Mouse (Mus musculus) CH12.LX (cell line): ENCODE measurements around the gene Pelo.

ENCODE experiments used
- CHD1 ChIP-seq: IDR thresholded peaks from 2 replicates; pipeline ENCODE4 v1.6.1; 2012; ENCODE audit warnings: low read depth, low read length, improper control_type of control experiment, inconsistent platforms
- EP300 ChIP-seq: IDR thresholded peaks from 2 replicates; pipeline ENCODE4 v1.6.1; 2011; ENCODE audit warnings: low read length, improper control_type of control experiment
- GABPA ChIP-seq: IDR thresholded peaks from 2 replicates; pipeline ENCODE4 v1.6.1; 2012; ENCODE audit warnings: low read depth, low read length, improper control_type of control experiment, inconsistent platforms; ENCODE audit not compliant: insufficient replicate concordance
- MAX ChIP-seq: IDR thresholded peaks from 2 replicates; pipeline ENCODE4 v1.6.1; 2011; ENCODE audit warnings: low read length, improper control_type of control experiment
- MXI1 ChIP-seq: IDR thresholded peaks from 2 replicates; pipeline ENCODE4 v1.6.1; 2011; ENCODE audit warnings: mild to moderate bottlenecking, low read depth, low read length, improper control_type of control experiment
- POLR2A ChIP-seq: IDR thresholded peaks from 2 replicates; pipeline ENCODE4 v1.6.1; 2011; ENCODE audit warnings: low read depth, mild to moderate bottlenecking, improper control_type of control experiment, low read length
- RAD21 ChIP-seq: IDR thresholded peaks from 2 replicates; pipeline ENCODE4 v1.6.1; 2011; ENCODE audit warnings: low read depth, mild to moderate bottlenecking, low read length, improper control_type of control experiment, moderate library complexity
- UBTF ChIP-seq: IDR thresholded peaks from 2 replicates; pipeline ENCODE4 v1.6.1; 2012; ENCODE audit warnings: low read depth, mild to moderate bottlenecking, inconsistent platforms, low read length, improper control_type of control experiment, moderate library complexity
- ZC3H11A ChIP-seq: IDR thresholded peaks from 2 replicates; pipeline ENCODE4 v1.6.1; 2012; ENCODE audit warnings: low read depth, mild to moderate bottlenecking, inconsistent platforms, low read length, improper control_type of control experiment

DNA sequence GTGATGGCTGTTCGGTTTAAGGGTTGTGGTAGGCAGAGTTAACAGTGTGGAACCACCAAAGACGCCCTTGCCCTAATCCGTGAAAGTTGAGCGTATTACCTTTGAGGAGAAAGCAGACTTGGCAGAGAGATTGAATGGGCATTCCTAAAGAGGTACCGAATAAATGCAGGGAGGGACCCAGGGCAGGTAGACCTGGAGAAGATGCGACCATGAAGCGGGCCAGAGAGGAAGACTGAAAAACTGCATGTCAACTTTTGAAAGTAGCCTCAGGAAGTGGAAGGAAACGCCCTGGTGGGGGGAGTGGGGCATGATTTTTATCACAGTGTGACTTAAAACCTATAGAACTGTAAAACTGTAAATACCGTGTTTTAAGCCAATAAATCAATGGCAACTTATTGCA is 9.4 kb upstream of the Pelo start:
- TF ChIP-seq RAD21: no peak
- no peak for TF ChIP-seq POLR2A
- no peak for TF ChIP-seq MAX
- TF ChIP-seq ZC3H11A: no peak
- no peak for TF ChIP-seq CHD1
- no peak for TF ChIP-seq EP300
- no peak for TF ChIP-seq UBTF
- no peak for TF ChIP-seq GABPA
- TF ChIP-seq MXI1: no peak
